Mouse (Mus musculus) midbrain, postnatal 0 days (tissue): ENCODE measurements around the gene Adgrf5. TPM values are rescaled to one million over a fixed set of nuclear protein-coding genes. Genes with fewer than 3 reads are reported as not detected.

ENCODE experiments used
- ATAC-seq: fragments of 200-750 bp; cut with Nextera tagmentation; 2 replicates; pipeline ENCODE4 v1.8.0; 2017; ENCODE audit warnings: moderate number of reproducible peaks, mild to moderate bottlenecking, moderate TSS enrichment, moderate library complexity; ENCODE audit not compliant: low FRiP score
- DNase-seq: peaks from one replicate; pipeline ENCODE4 v3.0.0-alpha.2; 2015; ENCODE audit warnings: low spot score
- H3K27ac ChIP-seq: fragments of 300-500 bp; sonication (generic); 2 replicates; pipeline ENCODE4 v1.5.1; 2014; ENCODE audit warnings: low read depth, mild to moderate bottlenecking, low read length, mixed read lengths
- H3K27me3 ChIP-seq: fragments of 300-500 bp; sonication (generic); 2 replicates; pipeline ENCODE4 v1.6.1; 2014; ENCODE audit warnings: low read length, control low read depth, mixed read lengths; ENCODE audit not compliant: insufficient read depth
- H3K36me3 ChIP-seq: fragments of 300-500 bp; sonication (generic); 2 replicates; pipeline ENCODE4 v1.6.1; 2014; ENCODE audit warnings: low read length, control low read depth, mixed read lengths; ENCODE audit not compliant: insufficient read depth
- H3K4me1 ChIP-seq: fragments of 300-500 bp; sonication (generic); 2 replicates; pipeline ENCODE4 v1.6.1; 2014; ENCODE audit warnings: mild to moderate bottlenecking, control low read depth, antibody characterized with exemption, low read length, mixed read lengths; ENCODE audit not compliant: insufficient read depth
- H3K4me2 ChIP-seq: fragments of 300-500 bp; sonication (generic); 2 replicates; pipeline ENCODE4 v1.6.1; 2014; ENCODE audit warnings: low read depth, mild to moderate bottlenecking, low read length, mixed read lengths; ENCODE audit not compliant: poor library complexity, severe bottlenecking
- H3K4me3 ChIP-seq: fragments of 300-500 bp; sonication (generic); 2 replicates; pipeline ENCODE4 v1.5.1; 2014; ENCODE audit warnings: low read depth, mild to moderate bottlenecking, low read length, moderate library complexity
- H3K9ac ChIP-seq: fragments of 300-500 bp; sonication (generic); replicated peaks from 2 replicates; pipeline ENCODE4 v1.6.1; 2014; ENCODE audit warnings: mild to moderate bottlenecking, low read length, moderate library complexity, mixed read lengths; ENCODE audit not compliant: poor library complexity, severe bottlenecking
- H3K9me3 ChIP-seq: fragments of 300-500 bp; sonication (generic); 2 replicates; pipeline ENCODE4 v1.6.1; 2016; ENCODE audit warnings: low read length, control low read depth
- CTCF ChIP-seq: IDR thresholded peaks from 2 replicates; pipeline ENCODE4 v1.5.1; 2016; ENCODE audit warnings: antibody characterized with exemption, mild to moderate bottlenecking
- WGBS: fragments of 180-500 bp; shearing (Covaris S2); extraction: QIAGEN DNeasy Blood & Tissue Kit; methylation state at CpG from one replicate; pipeline ENCODE4 v1.1.7; 2014; 5-methylcytosine and 5-hydroxymethylcytosine counted together
- polyA plus RNA-seq: library from polyadenylated mRNA; unstranded; fragments of >200 nt; fragmentation: Nextera tagmentation; extraction: Ambion mirVana; gene quantifications from 2 replicates; pipeline ENCODE4 v1.2.1, GENCODE M21; 2015
- total RNA-seq: library from RNA; depleted of rRNA; stranded (reverse); fragments of >200 nt; gene quantifications from 2 replicates; pipeline ENCODE4 v1.2.3, GENCODE M21; 2014

The Adgrf5 gene
- total and polyA plus RNA-seq, 2 experiments from 2014 or later = 4.6 to 27.5 TPM

DNA sequence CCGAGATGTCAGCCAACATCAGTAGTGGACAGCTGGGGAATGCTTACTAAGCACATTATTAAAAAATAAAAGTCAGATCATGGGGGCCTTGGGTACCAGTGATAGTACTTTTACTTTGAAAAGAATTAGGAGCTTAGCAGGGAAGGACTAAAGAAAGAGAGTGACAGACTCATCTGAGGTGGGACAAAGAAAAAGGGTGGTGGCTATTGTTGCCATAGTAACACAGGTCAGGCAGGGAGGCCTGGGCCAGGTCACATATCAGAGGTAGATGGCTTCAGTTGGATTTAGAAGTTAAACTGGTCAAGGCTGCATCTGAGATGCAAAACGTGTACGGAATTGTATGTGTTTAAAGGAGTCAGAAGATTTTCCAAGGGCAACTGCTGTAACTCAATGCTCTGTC lies 38.9 kb downstream of the Adgrf5 start:
- ATAC-seq (no peak), DNase-seq (no peak)
- no peak for TF ChIP-seq CTCF
- Histone ChIP-seq H3K9me3 (no peaks in the 10 kb centered on the region), H3K36me3 (no peaks in the 10 kb centered on the region), H3K27me3 (no peaks in the 10 kb centered on the region), H3K4me2 (no peak overlapping the region), H3K27ac (no peak overlapping the region), H3K4me1 (no peaks in the 10 kb centered on the region), H3K4me3 (no peak overlapping the region), H3K9ac (no peak overlapping the region)
- 35% methylated on average over 3 of the region's 3 CpGs for WGBS

DNA sequence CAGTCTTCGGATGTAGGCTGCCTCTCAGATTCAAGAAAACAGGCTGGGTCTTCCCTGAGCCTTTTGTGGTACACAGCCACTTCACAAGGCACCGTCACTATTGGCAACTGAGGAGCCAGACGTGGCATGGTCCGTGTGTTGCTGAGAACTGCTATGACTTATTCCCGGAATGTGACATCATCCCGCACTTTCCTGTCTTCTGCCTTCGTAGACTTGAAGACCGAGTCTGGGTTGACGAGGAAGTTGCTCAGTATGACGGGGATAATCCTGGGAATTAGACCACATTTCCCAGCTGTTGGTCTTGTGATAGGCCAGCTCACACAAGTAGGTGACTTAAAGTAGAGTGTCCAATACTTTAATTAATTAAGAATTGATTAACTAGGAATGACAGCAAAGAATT lies 40.2 kb downstream of the Adgrf5 start:
- Histone ChIP-seq H3K4me1 (no peaks in the 10 kb centered on the region), H3K36me3 (no peaks in the 10 kb centered on the region), H3K4me3 (no peak overlapping the region), H3K9ac (no peak overlapping the region), H3K27ac (no peak overlapping the region), H3K27me3 (no peaks in the 10 kb centered on the region), H3K9me3 (no peaks in the 10 kb centered on the region), H3K4me2 (no peak overlapping the region)
- no peak for TF ChIP-seq CTCF
- WGBS = 61% methylated on average over 10 of the region's 10 CpGs
- ATAC-seq = no peak
- no peak for DNase-seq

DNA sequence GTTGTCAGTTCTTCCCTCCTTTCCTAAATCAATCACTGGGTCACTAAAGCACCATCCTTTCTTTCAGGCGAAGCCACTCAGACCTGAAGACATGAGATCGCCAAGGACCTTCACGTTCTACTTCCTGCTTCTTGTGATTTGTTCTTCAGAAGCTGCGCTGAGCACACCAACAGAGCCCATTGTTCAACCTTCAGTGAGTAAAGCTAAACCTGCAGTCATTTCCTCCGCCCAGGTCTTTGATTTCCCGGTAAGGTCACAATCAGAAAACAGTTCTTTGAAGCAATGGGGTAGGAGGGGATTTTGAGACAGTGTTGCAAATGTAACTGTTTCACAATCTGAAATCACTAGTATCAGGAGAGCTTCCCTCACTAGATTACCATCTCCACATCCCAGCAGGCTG lies 43.6 kb downstream of the Adgrf5 start:
- Histone ChIP-seq H3K4me2 (no peak overlapping the region), H3K27ac (no peak overlapping the region), H3K4me1 (no peaks in the 10 kb centered on the region), H3K36me3 (no peaks in the 10 kb centered on the region), H3K9me3 (no peaks in the 10 kb centered on the region), H3K27me3 (no peaks in the 10 kb centered on the region), H3K9ac (no peak overlapping the region), H3K4me3 (no peak overlapping the region)
- WGBS = 45% methylated on average over 6 of the region's 6 CpGs
- no peak for TF ChIP-seq CTCF
- ATAC-seq (no peak), DNase-seq (no peak)

DNA sequence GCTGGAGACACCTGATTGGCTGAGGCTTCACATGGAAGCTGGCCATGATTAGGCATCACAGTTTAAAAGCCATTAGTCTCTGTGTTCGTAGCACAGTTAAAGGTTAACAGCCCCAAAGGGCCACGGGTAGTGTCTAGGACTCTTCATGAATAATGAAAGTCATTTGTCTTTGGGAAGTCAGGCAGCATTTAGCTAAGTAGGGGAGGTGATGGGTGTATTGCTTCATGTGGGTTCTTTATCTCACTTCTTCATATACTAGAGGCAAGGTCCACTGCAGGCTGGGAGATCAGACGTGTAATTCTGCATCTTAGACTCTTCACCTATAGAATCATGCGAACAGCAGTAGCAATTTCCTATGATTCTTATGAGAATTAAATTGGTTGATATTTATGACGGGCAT lies 44.2 kb downstream of the Adgrf5 start:
- Histone ChIP-seq H3K9ac (no peak overlapping the region), H3K36me3 (no peaks in the 10 kb centered on the region), H3K4me2 (no peak overlapping the region), H3K4me3 (no peak overlapping the region), H3K9me3 (no peaks in the 10 kb centered on the region), H3K27ac (no peak overlapping the region), H3K27me3 (no peaks in the 10 kb centered on the region), H3K4me1 (no peaks in the 10 kb centered on the region)
- DNase-seq (no peak), ATAC-seq (no peak)
- no peak for TF ChIP-seq CTCF
- WGBS = 83% methylated on average over 5 of the region's 5 CpGs

DNA sequence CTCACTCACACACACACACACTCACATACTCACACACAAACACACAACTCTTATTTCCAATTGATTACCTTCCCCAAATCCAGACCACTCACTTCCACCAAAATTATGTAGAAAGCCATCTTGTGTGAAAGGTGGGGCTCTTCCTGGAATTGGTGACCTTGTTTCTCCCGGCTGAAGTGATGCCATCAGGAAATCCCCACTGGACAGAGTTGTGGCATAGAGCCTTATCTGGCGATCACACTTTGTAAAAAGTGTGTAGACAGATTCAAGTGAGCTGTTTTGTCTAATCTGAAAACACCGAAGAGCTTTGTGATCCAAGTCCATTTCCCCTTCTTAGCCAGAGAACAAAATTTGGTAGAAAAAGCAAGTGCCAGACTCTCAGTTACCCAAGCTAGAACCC lies 46.1 kb downstream of the Adgrf5 start:
- Histone ChIP-seq H3K36me3 (no peaks in the 10 kb centered on the region), H3K9ac (no peak overlapping the region), H3K9me3 (no peaks in the 10 kb centered on the region), H3K4me3 (no peak overlapping the region), H3K27me3 (no peaks in the 10 kb centered on the region), H3K27ac (no peak overlapping the region), H3K4me2 (no peak overlapping the region), H3K4me1 (no peaks in the 10 kb centered on the region)
- no peak for TF ChIP-seq CTCF
- ATAC-seq (no peak), DNase-seq (no peak)
- WGBS = 87% methylated on average over 3 of the region's 3 CpGs

DNA sequence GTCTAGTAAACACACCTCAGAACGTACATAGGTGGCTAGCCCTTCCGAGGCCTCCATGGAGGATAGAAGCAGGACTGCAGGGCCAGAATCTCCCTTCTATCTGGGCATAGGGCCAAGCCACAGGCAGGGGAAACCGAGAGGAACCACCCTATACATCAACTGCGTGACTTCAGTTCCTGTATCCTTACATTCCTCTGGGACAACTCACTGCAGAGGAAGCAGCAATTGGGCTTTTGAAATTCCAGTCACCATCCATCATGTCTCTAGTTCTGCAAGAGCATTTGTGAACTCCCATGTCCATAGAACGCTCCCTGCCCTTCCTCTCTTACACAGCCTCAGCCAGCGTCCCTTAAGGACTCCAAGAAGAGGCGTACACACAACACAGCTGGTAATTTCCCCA lies 47.3 kb downstream of the Adgrf5 start:
- TF ChIP-seq CTCF = no peak
- no peak overlapping the region for H3K4me2 ChIP-seq
- 85% methylated on average over 7 of the region's 7 CpGs for WGBS
- H3K27me3 ChIP-seq = no peaks in the 10 kb centered on the region
- no peak for ATAC-seq
- no peak for DNase-seq
- H3K4me1 ChIP-seq = no peaks in the 10 kb centered on the region
- H3K9me3 ChIP-seq = no peaks in the 10 kb centered on the region
- no peak overlapping the region for H3K9ac ChIP-seq
- no peak overlapping the region for H3K27ac ChIP-seq
- no peak overlapping the region for H3K4me3 ChIP-seq
- no peaks in the 10 kb centered on the region for H3K36me3 ChIP-seq

DNA sequence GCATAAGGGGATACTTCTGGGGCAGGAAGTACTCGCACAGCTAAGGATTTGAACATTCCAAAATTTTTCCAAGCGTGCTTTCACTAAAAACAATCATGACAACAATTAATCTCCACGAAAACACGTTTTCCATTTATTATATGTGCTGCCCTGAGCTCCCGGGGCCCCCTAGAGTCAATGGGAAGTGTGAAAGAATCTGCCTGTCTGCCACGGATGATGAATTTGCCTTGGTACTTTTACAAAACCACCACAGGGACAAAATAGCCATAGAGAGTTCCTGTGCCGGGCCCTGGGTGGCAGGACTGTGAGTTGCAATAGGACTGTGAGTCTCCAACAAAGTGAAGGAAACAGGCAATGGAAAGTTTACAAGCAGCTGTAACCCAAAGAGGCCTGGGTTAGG lies 52.9 kb downstream of the Adgrf5 start:
- no peak overlapping the region for H3K27ac ChIP-seq
- no peak overlapping the region for H3K4me3 ChIP-seq
- 75% methylated on average over 7 of the region's 7 CpGs for WGBS
- no peaks in the 10 kb centered on the region for H3K9me3 ChIP-seq
- no peaks in the 10 kb centered on the region for H3K27me3 ChIP-seq
- ATAC-seq (no peak), DNase-seq (no peak)
- TF ChIP-seq CTCF = no peak
- no peaks in the 10 kb centered on the region for H3K4me1 ChIP-seq
- no peaks in the 10 kb centered on the region for H3K36me3 ChIP-seq
- no peak overlapping the region for H3K9ac ChIP-seq
- H3K4me2 ChIP-seq = no peak overlapping the region
